In the genomic region with DNA sequence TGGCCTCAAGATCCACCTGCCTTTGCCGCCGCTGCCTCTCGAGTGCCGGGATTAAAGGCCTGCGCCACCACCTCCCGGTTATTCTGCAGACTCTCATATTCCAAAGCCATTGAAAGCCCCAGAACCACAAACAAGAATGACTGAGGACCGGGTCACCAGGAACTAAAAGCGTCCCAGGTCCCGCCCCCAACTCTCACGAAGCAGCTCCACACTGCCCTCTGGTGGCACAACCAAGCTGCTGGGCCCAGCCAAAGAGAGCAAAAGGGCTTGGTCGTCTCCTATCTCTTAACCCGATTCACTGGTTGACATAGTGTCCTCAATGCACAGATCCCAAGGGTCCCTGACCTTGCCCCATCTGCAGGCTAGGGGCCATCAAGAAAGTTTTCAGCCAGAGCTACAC, we compare ENCODE assay signal across 8 mouse cellular contexts. TPM values are rescaled to one million over a fixed set of nuclear protein-coding genes. Genes with fewer than 3 reads are reported as not detected.
DNase-seq lines count a peak whose midpoint lies in the region; ATAC-seq lines count a peak whose summit lies in the region.

No protein-coding gene starts in this region.

- H3K4me2 ChIP-seq in hindbrain, embryonic 13.5 days: peak overlapping the region; percentile 52

- DNase-seq in MN1 (ENCODE audit: low spot score): peak; percentile 91
- DNase-seq in cerebellum, adult 9-11 months: peak; percentile 85
- peak; percentile 71 to 81 for DNase-seq in frontal cortex, postnatal 25 days (ENCODE audit: low spot score in 2 of 2)
- DNase-seq in layer of hippocampus, postnatal 10 days (ENCODE audit: low spot score in 2 of 2): peak; percentile 92 to 93
- peak; percentile 93 for DNase-seq in lung, postnatal 10 days
- peak; percentile 85 for DNase-seq in ovary, postnatal 10 days (ENCODE audit: low spot score)
- peak; percentile 88 for DNase-seq in thymus, postnatal 0 days (ENCODE audit: low spot score)

- peak; percentile 37; the same call in 1 of the 2 replicates for ATAC-seq in hindbrain, embryonic 13.5 days (ENCODE audit: low FRiP score)

- peaks cover 37% of the 10 kb centered on the region for H3K4me1 ChIP-seq in hindbrain, embryonic 13.5 days (replicated peaks)

- peaks cover 62% of the 10 kb centered on the region for H3K27me3 ChIP-seq in hindbrain, embryonic 13.5 days

- H3K9me3 ChIP-seq in hindbrain, embryonic 13.5 days: no peaks in the 10 kb centered on the region

- no peaks in the 10 kb centered on the region for H3K36me3 ChIP-seq in hindbrain, embryonic 13.5 days

- peak overlapping the region; percentile 26 for H3K4me3 ChIP-seq in hindbrain, embryonic 13.5 days

- no peak overlapping the region for H3K9ac ChIP-seq in hindbrain, embryonic 13.5 days

- under 1% methylated on average over 12 of the region's 12 CpGs for WGBS in hindbrain, embryonic 13.5 days

- H3K27ac ChIP-seq in hindbrain, embryonic 13.5 days: no peak overlapping the region

RNA-seq across cellular contexts. Expression of a gene that starts 3.9 kb away (rescaled TPM):
- 2.8 and 3.9 TPM in 2 replicates for polyA plus RNA-seq in hindbrain, embryonic 13.5 days (2015; fragmentation: Nextera tagmentation; extraction: Ambion mirVana)
- 100 to 1,000 TPM; 129 to 130 TPM for total RNA-seq in layer of hippocampus, postnatal 10 days (2021)
- 1.2 and 1.4 TPM in 2 replicates for polyA plus RNA-seq in thymus, postnatal 0 days (2015; fragmentation: Nextera tagmentation; extraction: Ambion mirVana)

RNA-seq across cellular contexts. Expression of a gene that starts 14.5 kb away (rescaled TPM):
- polyA plus RNA-seq in hindbrain, embryonic 13.5 days (2015; fragmentation: Nextera tagmentation; extraction: Ambion mirVana): 0.13 and 0.30 TPM in 2 replicates
- under 1 TPM in 1 of 2 experiments, not detected in 1; 0.21 TPM for total RNA-seq in layer of hippocampus, postnatal 10 days (2021)
- polyA plus RNA-seq in thymus, postnatal 0 days (2015; fragmentation: Nextera tagmentation; extraction: Ambion mirVana): 0.38 and 0.40 TPM in 2 replicates

RNA-seq across cellular contexts. Expression of a gene that starts 24.3 kb away (rescaled TPM):
- 0.30 and 0.39 TPM in 2 replicates for polyA plus RNA-seq in hindbrain, embryonic 13.5 days (2015; fragmentation: Nextera tagmentation; extraction: Ambion mirVana)
- total RNA-seq in layer of hippocampus, postnatal 10 days (2021): under 1 TPM in 1 of 2 experiments, not detected in 1; 0.21 TPM
- polyA plus RNA-seq in thymus, postnatal 0 days (2015; fragmentation: Nextera tagmentation; extraction: Ambion mirVana): 9.7 and 11.2 TPM in 2 replicates

RNA-seq across cellular contexts. Expression of a gene that starts 51.4 kb away (rescaled TPM):
- polyA plus RNA-seq in hindbrain, embryonic 13.5 days (2015; fragmentation: Nextera tagmentation; extraction: Ambion mirVana): 256 and 265 TPM in 2 replicates
- 100 to 1,000 TPM; 117 to 129 TPM for total RNA-seq in layer of hippocampus, postnatal 10 days (2021)
- 257 and 261 TPM in 2 replicates for polyA plus RNA-seq in thymus, postnatal 0 days (2015; fragmentation: Nextera tagmentation; extraction: Ambion mirVana)

RNA-seq across cellular contexts. Expression of a gene that starts 58.7 kb away (rescaled TPM):
- polyA plus RNA-seq in hindbrain, embryonic 13.5 days (2015; fragmentation: Nextera tagmentation; extraction: Ambion mirVana): not detected in 2 replicates
- total RNA-seq in layer of hippocampus, postnatal 10 days (2021): not detected
- polyA plus RNA-seq in thymus, postnatal 0 days (2015; fragmentation: Nextera tagmentation; extraction: Ambion mirVana): 0.33 and 0.37 TPM in 2 replicates
